10 mouse cellular contexts compared by ENCODE assay signal in genomic region chr9:69667064-69667533, GRCm38 (mm10).
DNase-seq lines count a peak whose midpoint lies in the region; ATAC-seq and TF ChIP-seq lines count a peak whose summit lies in the region.
"Had no signal": no experiment of that assay in that cellular context is flagged by ENCODE, and none has a peak within 500 bp of the region (broad histone marks: within the 10 kb centered on the region; RNA-seq: fewer than 3 reads in every experiment).

No protein-coding gene starts in this region.

- H3K9me3 ChIP-seq in intestine, embryonic 15.5 days = no peaks in the 10 kb centered on the region

- H3K27ac ChIP-seq in cerebellum, adult 2 months (ENCODE audit: insufficient read depth, low read length) = no peak overlapping the region
- no peak overlapping the region for H3K27ac ChIP-seq in intestine, embryonic 15.5 days
- H3K27ac ChIP-seq: liver, embryonic 14.5 days had no signal

- H3K4me2 ChIP-seq in intestine, embryonic 15.5 days (replicated peaks) = no peak overlapping the region

- no peaks in the 10 kb centered on the region for H3K36me3 ChIP-seq in intestine, embryonic 15.5 days

- no peak overlapping the region for H3K9ac ChIP-seq in intestine, embryonic 15.5 days
- H3K9ac ChIP-seq: liver, embryonic 14.5 days had no signal

- TF ChIP-seq CTCF in cerebellum, adult 2 months (IDR thresholded peaks at IDR 0.05; ENCODE audit: borderline replicate concordance, insufficient read depth, low read depth, low read length) = no peak

- WGBS in cerebellum, adult 2 months = 8% methylated on average over 7 of the region's 7 CpGs
- WGBS in intestine, embryonic 15.5 days = 75% methylated on average over 7 of the region's 7 CpGs

- ATAC-seq in intestine, embryonic 15.5 days = no peak

- intact Hi-C loops in heart, postnatal 25 days (cut with DNase I) = no loop called here

- peak; percentile 16 to 18 for DNase-seq in cerebellum, adult 2 months
- DNase-seq in cerebellum, adult 9-10 months = no peak
- peak; percentile 9 for DNase-seq in heart, postnatal 4 days
- DNase-seq in heart, postnatal 25 days (ENCODE audit: low spot score) = no peak
- DNase-seq in right cerebral cortex, postnatal 10 days (ENCODE audit: low spot score in 2 of 2) = peak; percentile 35 to 40
- no peak for DNase-seq in right cerebral cortex, adult 2 months (ENCODE audit: low spot score in 2 of 2)
- DNase-seq in skeletal muscle tissue, adult 2 months (ENCODE audit: low read depth, low spot score) = peak; percentile 13
- DNase-seq: B cell, adult 2 months had no signal

- no peak for TF ChIP-seq POLR2A in cerebellum, adult 2 months (IDR thresholded peaks at IDR 0.05; ENCODE audit: borderline replicate concordance, insufficient read depth, low read length)

- H3K4me3 ChIP-seq in cerebellum, adult 2 months (replicated peaks; ENCODE audit: insufficient read depth, low read depth, low read length) = no peak overlapping the region
- no peak overlapping the region for H3K4me3 ChIP-seq in intestine, embryonic 15.5 days (replicated peaks)

- H3K4me1 ChIP-seq in cerebellum, adult 2 months (ENCODE audit: control insufficient read depth, insufficient read depth, low read length) = peaks cover 3% of the 10 kb centered on the region; the same call in 1 of the 2 replicates
- H3K4me1 ChIP-seq in intestine, embryonic 15.5 days (replicated peaks) = peaks cover 3% of the 10 kb centered on the region; the same call in 1 of the 2 replicates

- H3K27me3 ChIP-seq in cerebellum, adult 2 months (ENCODE audit: control insufficient read depth, insufficient read depth, low read length) = peaks cover 2% of the 10 kb centered on the region; the same call in 1 of the 2 replicates
- peaks cover 49% of the 10 kb centered on the region for H3K27me3 ChIP-seq in intestine, embryonic 15.5 days (replicated peaks)

Comparison
In these comparisons a context has a peak if more than half of its experiments do, and no peak if none do; other contexts are left out.
1. DNase-seq: peak in cerebellum, adult 2 months (2 of 2), heart, postnatal 4 days (single experiment), right cerebral cortex, postnatal 10 days (2 of 2) and skeletal muscle tissue, adult 2 months (single experiment); none in cerebellum, adult 9-10 months (single experiment), heart, postnatal 25 days (single experiment) and right cerebral cortex, adult 2 months (0 of 2).